Mouse (Mus musculus): Measurements from ENCODE around the gene 1700016H13Rik. TPM values are rescaled to one million over a fixed set of nuclear protein-coding genes. Genes with fewer than 3 reads are reported as not detected.

1700016H13Rik gene
- not detected for polyA plus RNA-seq (2017; shearing (Covaris generic))

DNA sequence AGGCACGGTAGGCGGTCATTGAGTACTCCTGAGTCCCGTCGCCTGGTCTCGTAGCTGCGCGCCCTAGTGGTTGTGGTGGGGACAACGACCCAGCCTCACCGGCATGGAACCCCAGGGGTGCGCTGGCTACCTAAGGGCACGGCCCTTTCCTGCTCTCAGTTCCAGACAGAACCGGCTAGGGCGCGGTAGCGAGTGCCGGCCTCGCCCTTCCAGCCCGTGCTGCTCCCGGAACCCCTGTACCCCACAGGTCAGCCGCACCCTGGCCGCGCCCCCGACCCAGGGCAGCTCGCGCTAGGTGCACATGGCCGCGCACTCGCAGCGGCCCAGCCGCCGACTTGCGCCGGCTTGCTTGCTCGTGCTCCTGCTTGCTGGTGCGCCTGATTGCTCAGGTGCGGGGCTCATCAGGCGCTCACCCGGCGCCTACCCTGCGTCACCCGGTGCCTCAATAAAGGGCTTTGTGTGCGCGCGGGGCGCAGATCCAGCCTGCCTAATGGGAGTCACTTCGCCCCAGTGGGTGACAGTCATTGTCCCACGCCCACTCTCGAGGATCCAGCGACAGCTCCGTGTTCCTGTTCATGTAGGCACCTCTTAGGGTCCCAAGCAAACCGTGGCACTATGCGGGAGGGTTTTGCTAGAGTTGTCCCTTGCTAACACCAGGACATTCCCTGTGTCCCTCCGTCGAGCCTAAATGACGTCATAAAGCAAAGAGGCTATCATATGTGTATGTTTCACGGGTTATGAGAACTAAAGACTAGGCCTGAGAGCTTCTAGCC lies at the start of gene 1700016H13Rik:
Gene 1700016H13Rik, minus strand, starts transcription at position 665 of the 773 bp plus-strand sequence.

GRCm38 (mm10) chr5:103691624-103692530 lies 36.1 kb upstream of the 1700016H13Rik start, which contains the start of gene Aff1:
Aff1 (plus strand) TSS chr5:103692374.

DNA sequence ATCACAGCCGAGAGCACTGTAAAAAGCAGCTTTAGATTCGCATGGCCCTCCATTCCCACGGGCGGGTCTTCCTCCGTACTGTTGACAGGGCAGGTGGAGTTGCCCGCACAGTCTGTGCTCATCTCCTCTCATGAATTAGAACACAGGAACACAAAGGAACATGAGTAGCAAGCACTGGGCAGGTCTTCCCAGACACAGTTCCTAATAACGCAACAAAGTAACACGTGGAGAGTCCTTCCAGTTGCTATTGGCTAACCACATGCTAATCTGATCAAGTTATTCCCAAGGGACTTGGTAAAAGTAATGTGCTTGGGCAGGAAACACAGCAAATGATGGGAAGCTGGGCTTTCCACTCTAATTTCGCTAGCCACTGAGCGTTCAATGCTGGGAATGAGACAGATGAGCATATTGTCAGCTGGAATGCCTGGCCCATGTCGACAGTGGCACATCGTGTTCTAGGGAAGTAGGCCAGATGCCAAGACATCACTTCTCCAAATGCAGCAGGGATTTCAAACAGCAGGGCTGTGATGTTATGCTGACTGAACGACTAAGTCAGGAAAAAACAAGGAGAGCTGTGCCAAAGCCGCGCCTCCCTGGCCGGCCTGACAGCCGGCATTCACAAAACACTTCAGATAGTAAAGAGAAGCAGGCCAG lies 26.6 kb downstream of the 1700016H13Rik start, which contains the start of gene Slc10a6:
Gene Slc10a6, minus strand, starts transcription at position 293 of the 654 bp plus-strand sequence.

Other genes starting within 250 kb of the 1700016H13Rik start
- gene Ptpn13, start 230.8 kb downstream of the 1700016H13Rik start, polyA plus RNA-seq (2017; shearing (Covaris generic)): 32.1 TPM
- not detected for gene Slc10a6, start 26.6 kb downstream of the 1700016H13Rik start, polyA plus RNA-seq (2017; shearing (Covaris generic))
- 129 TPM for gene Aff1, start 36.4 kb upstream of the 1700016H13Rik start, polyA plus RNA-seq (2017; shearing (Covaris generic))

Measured in effector memory CD4-positive, alpha-beta T cell, adult 7 months (primary cell).